Mouse (Mus musculus): ENCODE results near the gene Spry2.

GRCm38 (mm10) chr14:105859368-105859767 is 37.3 kb downstream of the Spry2 start:
- TF ChIP-seq CTCF (IDR thresholded peaks at IDR 0.05; ENCODE audit: borderline replicate concordance, extremely low read depth, insufficient read depth, insufficient read length) (no peak), POLR2A (IDR thresholded peaks at IDR 0.05; ENCODE audit: borderline replicate concordance, extremely low read depth, insufficient read depth, insufficient read length, poor library complexity, severe bottlenecking) (no peak)

Measured in brain, embryonic 14.5 days (tissue).